8 mouse cellular contexts compared by ENCODE assay signal in genomic region chr9:98601156-98601836, GRCm38 (mm10). TPM values are rescaled to one million over a fixed set of nuclear protein-coding genes. Genes with fewer than 3 reads are reported as not detected.
A peak's percentile ranks its signal among the peaks of the same experiment; 100 is the strongest.
DNase-seq lines count a peak whose midpoint lies in the region; TF ChIP-seq lines count a peak whose summit lies in the region.

Gene Mrps22, minus strand, starts transcription at chr9:98601660.

- peak; percentile 86 for DNase-seq in adipocyte (ENCODE audit: low spot score)
- peak; percentile 45 to 63 for DNase-seq in gastrocnemius, adult 8-10 months (ENCODE audit: low spot score in 2 of 2)
- DNase-seq in hindlimb bud, embryonic 11.5 days (ENCODE audit: extremely low spot score, low read depth, low spot score) = peak; percentile 77
- DNase-seq in left cerebral cortex, adult 8-10 months (ENCODE audit: low spot score in 2 of 2) = peak; percentile 62 to 73
- DNase-seq in right cerebral cortex, postnatal 10 days (ENCODE audit: low spot score in 2 of 2) = peak; percentile 87 to 92
- DNase-seq in yolk sac, embryonic 10.5 days (ENCODE audit: low spot score) = peak; percentile 88

- TF ChIP-seq POLR2A in cortical plate, adult 2 months (IDR thresholded peaks at IDR 0.05; ENCODE audit: extremely low read depth, insufficient read depth, low read length) = peak; percentile 96

- H3K36me3 ChIP-seq in megakaryocyte, embryonic 14.5 days (replicated peaks; ENCODE audit: low read length) = peaks cover 26% of the 10 kb centered on the region

- H3K27ac ChIP-seq in cortical plate, adult 2 months (ENCODE audit: insufficient read depth, low read length) = no peak within 1 kb of the TSS

- peak within 1 kb of the TSS; percentile 89 for H3K4me3 ChIP-seq in cortical plate, adult 2 months (ENCODE audit: insufficient read depth, low read length)
- H3K4me3 ChIP-seq in megakaryocyte, embryonic 14.5 days (replicated peaks) = peak within 1 kb of the TSS; percentile 91

- peaks cover 12% of the 10 kb centered on the region for H3K27me3 ChIP-seq in megakaryocyte, embryonic 14.5 days (replicated peaks)

- peaks cover 12% of the 10 kb centered on the region for H3K9me3 ChIP-seq in megakaryocyte, embryonic 14.5 days

- H3K4me1 ChIP-seq in cortical plate, adult 2 months (ENCODE audit: control insufficient read depth, insufficient read depth, low read length) = peaks cover 3% of the 10 kb centered on the region; the same call in 1 of the 2 replicates
- H3K4me1 ChIP-seq in megakaryocyte, embryonic 14.5 days = peaks cover 17% of the 10 kb centered on the region

- TF ChIP-seq CTCF in cortical plate, adult 2 months (IDR thresholded peaks at IDR 0.05; ENCODE audit: extremely low read depth, insufficient read depth, low read length) = no peak

RNA-seq across cellular contexts. Expression of gene Mrps22, which starts in this region (rescaled TPM):
- 20.5 and 21.7 TPM in 2 replicates for polyA plus RNA-seq in cortical plate, adult 2 months (2012; rRNA removed)
- total RNA-seq in gastrocnemius, adult 8-10 months (2022) = 10 to 100 TPM; 20.6 to 21.4 (median 21.0) TPM
- 10 to 100 TPM; 26.0 to 31.8 (median 27.5) TPM for total RNA-seq in left cerebral cortex, adult 8-10 months (2022)
- 8.7 and 13.9 TPM in 2 replicates for polyA plus RNA-seq in megakaryocyte, embryonic 14.5 days (2012; ENCODE audit: insufficient read depth, low replicate concordance)
